Mouse (Mus musculus) erythroblast, embryonic 14.5 days (primary cell): ENCODE measurements around the gene Rbm28. TPM values are rescaled to one million over a fixed set of nuclear protein-coding genes. Genes with fewer than 3 reads are reported as not detected.

Experiments
- H3K27me3 ChIP-seq: 2 replicates; pipeline ENCODE4 v1.6.1; 2012; ENCODE audit warnings: inconsistent platforms; ENCODE audit not compliant: control insufficient read depth
- H3K36me3 ChIP-seq: 2 replicates; pipeline ENCODE4 v1.6.1; 2012; ENCODE audit warnings: mild to moderate bottlenecking, inconsistent platforms; ENCODE audit not compliant: control insufficient read depth
- H3K4me1 ChIP-seq: 2 replicates; pipeline ENCODE4 v1.6.1; 2012; ENCODE audit warnings: inconsistent platforms; ENCODE audit not compliant: control insufficient read depth
- H3K4me3 ChIP-seq: replicated peaks from 2 replicates; pipeline ENCODE3; 2012; ENCODE audit warnings: moderate library complexity, mild to moderate bottlenecking, inconsistent platforms
- H3K9me3 ChIP-seq: 2 replicates; pipeline ENCODE4 v1.6.1; 2012; ENCODE audit warnings: low read length, inconsistent platforms, mixed read lengths; ENCODE audit not compliant: control insufficient read depth
- GATA1 ChIP-seq: IDR thresholded peaks from 2 replicates; pipeline ENCODE4 v1.6.1; 2012; ENCODE audit warnings: low read length, inconsistent platforms, mixed read lengths
- TAL1 ChIP-seq: IDR thresholded peaks from 3 replicates; pipeline ENCODE4 v1.6.1; 2012; ENCODE audit warnings: low read length, inconsistent platforms, mixed read lengths
- polyA plus RNA-seq: library from polyadenylated mRNA; stranded (reverse); fragments of >175 nt; gene quantifications from 2 replicates; pipeline ENCODE4 v1.2.3, GENCODE M21; 2012

Rbm28 gene
- polyA plus RNA-seq, 1 experiment, result 0.55 TPM

- Histone ChIP-seq H3K36me3 (no peaks in the 10 kb centered on the region), H3K4me3 (no peak overlapping the region), H3K27me3 (peaks cover 35% of the 10 kb centered on the region), H3K9me3 (no peaks in the 10 kb centered on the region), H3K4me1 (peaks cover 9% of the 10 kb centered on the region)
- no peak for TF ChIP-seq GATA1
- no peak for TF ChIP-seq TAL1
Observed at GRCm38 (mm10) chr6:29198309-29199222, 33.8 kb upstream of the Rbm28 start.

DNA sequence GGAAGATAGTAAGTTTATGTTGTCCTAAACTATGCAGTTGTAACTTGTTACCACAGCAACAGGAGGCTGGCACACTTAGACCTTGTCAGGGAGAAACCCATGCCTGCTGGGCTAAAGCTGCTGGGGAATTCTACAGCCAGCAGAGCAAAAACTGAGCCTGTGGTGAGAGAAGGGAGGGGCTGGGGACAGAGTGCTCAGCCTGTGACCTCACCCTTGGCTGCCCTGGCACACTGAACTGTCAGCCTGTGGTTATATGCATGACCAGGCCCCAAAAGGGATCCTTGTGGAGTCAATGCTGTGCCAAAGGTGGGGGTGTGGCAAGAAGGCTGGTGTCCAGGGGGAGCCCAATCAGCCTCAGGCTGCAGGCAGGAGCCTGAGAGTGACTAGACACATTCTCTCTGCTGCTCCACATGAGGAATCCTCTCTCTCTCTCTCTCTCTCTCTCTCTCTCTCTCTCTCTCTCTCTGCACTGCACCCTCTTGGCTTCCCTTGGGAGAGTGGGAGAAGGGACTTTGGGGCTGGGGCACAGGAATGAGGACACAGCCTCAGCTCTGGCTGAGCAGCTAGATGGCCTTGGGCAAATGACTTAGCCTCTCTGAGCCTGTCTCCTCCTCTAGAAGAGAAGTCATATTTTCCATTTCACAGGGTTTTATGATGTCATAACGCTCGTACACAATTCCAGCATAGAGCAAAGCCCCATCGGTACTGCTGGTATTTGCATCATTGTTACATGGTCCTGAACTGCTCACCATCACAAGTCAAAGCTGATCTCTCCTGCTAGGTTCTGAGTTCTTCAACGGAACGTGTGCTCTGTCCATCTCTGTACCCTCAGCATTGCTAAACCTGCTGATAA, 31.3 kb upstream of the Rbm28 start:
- no peak for TF ChIP-seq TAL1
- TF ChIP-seq GATA1, result no peak
- H3K4me1 ChIP-seq, result peaks cover 9% of the 10 kb centered on the region
- H3K36me3 ChIP-seq, result no peaks in the 10 kb centered on the region
- H3K9me3 ChIP-seq, result no peaks in the 10 kb centered on the region
- H3K4me3 ChIP-seq, result no peak overlapping the region
- peaks cover 38% of the 10 kb centered on the region for H3K27me3 ChIP-seq

GRCm38 (mm10) chr6:29195146-29195545, 30.3 kb upstream of the Rbm28 start:
- H3K36me3 ChIP-seq, result no peaks in the 10 kb centered on the region
- H3K27me3 ChIP-seq, result peaks cover 41% of the 10 kb centered on the region

DNA sequence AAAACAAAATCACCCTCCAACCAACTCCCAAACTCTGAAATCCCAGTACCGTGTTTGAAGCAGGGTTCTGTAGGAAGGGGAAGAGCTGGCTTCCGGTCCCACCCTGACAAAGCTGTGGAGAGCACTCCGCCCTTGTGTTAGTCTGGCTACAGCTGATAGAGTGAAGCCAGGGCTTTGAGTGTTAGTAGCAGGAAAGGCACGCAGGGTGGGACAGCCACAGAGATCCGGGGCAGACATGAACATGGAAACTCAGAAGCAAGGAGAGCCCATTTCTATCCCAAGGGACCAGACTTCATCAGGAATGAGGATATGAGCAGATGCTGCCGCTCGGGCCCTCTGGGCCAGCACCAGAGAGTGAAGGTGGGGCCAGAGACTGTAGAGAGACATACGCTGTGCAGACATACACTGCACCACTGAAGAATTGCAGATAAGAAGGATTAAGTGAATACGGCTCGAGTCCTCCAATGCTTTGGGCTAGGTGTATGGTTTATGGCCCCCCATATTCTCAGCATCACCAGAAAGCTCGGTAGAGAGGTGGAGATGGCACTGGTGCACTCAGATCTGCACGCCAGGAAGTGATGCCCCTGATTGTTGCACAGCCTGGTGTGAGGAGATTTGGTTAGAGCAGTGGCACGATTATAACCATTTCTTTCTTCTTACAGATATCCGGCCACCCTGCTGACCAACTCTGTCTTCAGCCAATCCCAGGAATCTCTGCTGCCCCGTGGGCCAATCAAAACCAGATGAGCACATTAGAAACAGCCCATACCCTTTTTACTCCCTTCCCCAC, 29.4 kb upstream of the Rbm28 start:
- no peak for TF ChIP-seq GATA1
- TF ChIP-seq TAL1, result no peak
- Histone ChIP-seq H3K36me3 (no peaks in the 10 kb centered on the region), H3K4me3 (no peak overlapping the region), H3K9me3 (no peaks in the 10 kb centered on the region), H3K27me3 (peaks cover 45% of the 10 kb centered on the region), H3K4me1 (peaks cover 7% of the 10 kb centered on the region)

More at GRCm38 (mm10) chr6:29195146-29195545, 30.3 kb upstream of the Rbm28 start:
- TF ChIP-seq GATA1, result no peak
- no peak for TF ChIP-seq TAL1
- Histone ChIP-seq H3K4me1 (peaks cover 9% of the 10 kb centered on the region), H3K9me3 (no peaks in the 10 kb centered on the region), H3K4me3 (no peak overlapping the region)

DNA sequence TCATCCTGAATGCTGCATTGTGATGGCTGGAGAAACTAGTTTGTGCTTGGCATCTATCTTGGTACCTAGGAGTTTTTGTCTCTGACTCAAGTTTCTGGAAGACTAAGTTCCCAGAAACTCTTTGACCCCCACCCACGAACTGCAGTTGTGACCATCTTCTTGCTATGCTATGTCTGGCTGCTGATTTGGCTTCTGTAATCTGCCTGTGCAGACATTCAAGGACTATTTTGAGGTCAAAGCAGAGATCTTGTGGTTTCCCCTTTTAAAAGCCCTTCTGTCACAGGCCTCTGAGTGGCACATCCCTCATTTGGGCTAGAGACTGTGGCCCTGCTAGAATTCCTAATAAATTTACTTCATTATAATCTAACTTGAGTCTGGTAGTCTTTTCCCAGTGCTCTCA, 23.1 kb upstream of the Rbm28 start:
- H3K27me3 ChIP-seq, result peaks cover 17% of the 10 kb centered on the region
- no peak overlapping the region for H3K4me3 ChIP-seq
- H3K4me1 ChIP-seq, result no peaks in the 10 kb centered on the region
- TF ChIP-seq TAL1, result no peak
- H3K9me3 ChIP-seq, result no peaks in the 10 kb centered on the region
- H3K36me3 ChIP-seq, result no peaks in the 10 kb centered on the region

GRCm38 (mm10) chr6:29179843-29180242, 15.0 kb upstream of the Rbm28 start:
- Histone ChIP-seq H3K27me3 (peaks cover 75% of the 10 kb centered on the region), H3K4me1 (no peaks in the 10 kb centered on the region), H3K4me3 (no peak overlapping the region), H3K9me3 (no peaks in the 10 kb centered on the region), H3K36me3 (no peaks in the 10 kb centered on the region)
- TF ChIP-seq GATA1 (no peak), TAL1 (no peak)

GRCm38 (mm10) chr6:29178888-29179658, 14.3 kb upstream of the Rbm28 start, which contains the start of gene Prrt4:
Prrt4 (minus strand) TSS chr6:29179584.
- no peak for TF ChIP-seq GATA1
- TF ChIP-seq TAL1, result no peak
- Histone ChIP-seq H3K4me1 (no peaks in the 10 kb centered on the region), H3K36me3 (no peaks in the 10 kb centered on the region), H3K27me3 (peaks cover 82% of the 10 kb centered on the region), H3K9me3 (no peaks in the 10 kb centered on the region), H3K4me3 (peak within 1 kb of the TSS; percentile 16)
